Mouse (Mus musculus) embryonic fibroblast, embryonic 13.5 days (primary cell): ENCODE results near the gene Bfar. TPM values are rescaled to one million over a fixed set of nuclear protein-coding genes. Genes with fewer than 3 reads are reported as not detected.
"Not testable (repeated sequence)": the region's sequence is repeated elsewhere in the genome, so short reads cannot be mapped to it uniquely, and the experiment has no call there.

ENCODE experiments used
- H3K27ac ChIP-seq: 2 replicates; pipeline ENCODE4 v1.5.1; 2012; ENCODE audit warnings: low read length, control low read depth, inconsistent platforms; ENCODE audit not compliant: insufficient read depth
- H3K4me1 ChIP-seq: 2 replicates; pipeline ENCODE4 v1.6.1; 2011; ENCODE audit warnings: low read length; ENCODE audit not compliant: control insufficient read depth, insufficient read depth
- H3K4me3 ChIP-seq: 2 replicates; pipeline ENCODE4 v1.5.1; 2011; ENCODE audit warnings: mild to moderate bottlenecking, control low read depth, low read length; ENCODE audit not compliant: insufficient read depth
- CTCF ChIP-seq: IDR thresholded peaks from 2 replicates; pipeline ENCODE4 v1.5.1; 2011; ENCODE audit warnings: mild to moderate bottlenecking, control low read depth, low read length, moderate library complexity, borderline replicate concordance; ENCODE audit not compliant: insufficient read depth
- POLR2A ChIP-seq: IDR thresholded peaks from 2 replicates; pipeline ENCODE4 v1.6.1; 2011; ENCODE audit warnings: low read depth, mild to moderate bottlenecking, control low read depth, low read length, moderate library complexity
- polyA plus RNA-seq: library from polyadenylated mRNA; stranded (reverse); fragments of >200 nt; gene quantifications from 2 replicates; pipeline ENCODE4 v1.2.4, GENCODE M21; 2011; ENCODE audit warnings: low read depth; ENCODE audit not compliant: missing spikeins, insufficient read length

Bfar gene
- polyA plus RNA-seq, 1 experiment: 51.7 TPM

DNA sequence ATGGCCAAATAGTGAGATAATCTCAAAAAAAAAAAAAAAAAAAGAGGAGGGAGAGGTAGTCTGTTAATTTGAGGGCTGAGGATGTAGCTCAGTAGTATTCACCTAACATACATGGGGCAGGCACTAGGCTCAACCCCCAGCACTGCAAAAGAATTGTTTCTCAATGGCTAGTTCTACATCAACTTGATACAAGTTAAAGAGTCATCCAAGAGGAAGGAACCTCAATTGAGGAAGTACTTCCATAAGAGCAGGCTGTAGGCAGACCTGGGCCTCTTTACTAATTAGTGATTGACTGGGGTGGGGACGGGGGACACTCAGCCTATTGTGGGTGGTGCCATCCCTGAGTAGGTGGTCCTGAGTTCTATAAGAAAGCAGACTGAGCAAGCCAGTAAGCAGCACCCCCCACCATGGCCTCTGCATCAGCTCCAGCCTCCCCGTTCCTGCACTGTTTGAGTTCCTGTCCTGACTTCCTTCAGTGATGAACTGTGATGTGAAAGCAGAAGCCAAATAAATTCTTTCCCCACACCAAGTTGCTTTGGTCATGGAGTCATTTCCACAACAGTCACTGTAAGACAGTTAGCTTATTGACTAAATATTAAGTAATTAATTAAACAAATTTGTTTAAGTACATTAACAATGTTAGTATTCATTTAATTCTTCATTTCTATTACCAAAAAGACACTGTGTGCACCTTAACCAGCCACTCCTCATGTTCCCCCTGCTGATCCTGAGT, 45.3 kb downstream of the Bfar start:
- Histone ChIP-seq H3K4me3 (no peak overlapping the region), H3K4me1 (no peaks in the 10 kb centered on the region), H3K27ac (no peak overlapping the region)
- no peak for TF ChIP-seq CTCF
- no peak for TF ChIP-seq POLR2A

- H3K27ac ChIP-seq: no peak overlapping the region
- TF ChIP-seq CTCF: no peak
- no peak for TF ChIP-seq POLR2A
- no peaks in the 10 kb centered on the region for H3K4me1 ChIP-seq
- no peak overlapping the region for H3K4me3 ChIP-seq
These were observed 51.3 kb downstream of the Bfar start for GRCm38 (mm10) chr16:13722937-13723336.

GRCm38 (mm10) chr16:13727811-13728335, 56.2 kb downstream of the Bfar start:
- TF ChIP-seq CTCF: no peak
- no peak for TF ChIP-seq POLR2A
- Histone ChIP-seq H3K4me3 (no peak overlapping the region), H3K27ac (no peak overlapping the region), H3K4me1 (no peaks in the 10 kb centered on the region)

- Histone ChIP-seq H3K4me3 (no peak overlapping the region), H3K27ac (no peak overlapping the region), H3K4me1 (no peaks in the 10 kb centered on the region)
- TF ChIP-seq POLR2A (no peak), CTCF (no peak)
These were observed 57.8 kb downstream of the Bfar start for GRCm38 (mm10) chr16:13729428-13729827.

GRCm38 (mm10) chr16:13730285-13731255, 58.9 kb downstream of the Bfar start, which contains the start of gene Pla2g10:
TSS of gene Pla2g10 (minus strand) at chr16:13730983.
- TF ChIP-seq CTCF (no peak), POLR2A (no peak)
- Histone ChIP-seq H3K4me3 (no peak within 1 kb of the TSS), H3K4me1 (no peaks in the 10 kb centered on the region), H3K27ac (no peak within 1 kb of the TSS)

DNA sequence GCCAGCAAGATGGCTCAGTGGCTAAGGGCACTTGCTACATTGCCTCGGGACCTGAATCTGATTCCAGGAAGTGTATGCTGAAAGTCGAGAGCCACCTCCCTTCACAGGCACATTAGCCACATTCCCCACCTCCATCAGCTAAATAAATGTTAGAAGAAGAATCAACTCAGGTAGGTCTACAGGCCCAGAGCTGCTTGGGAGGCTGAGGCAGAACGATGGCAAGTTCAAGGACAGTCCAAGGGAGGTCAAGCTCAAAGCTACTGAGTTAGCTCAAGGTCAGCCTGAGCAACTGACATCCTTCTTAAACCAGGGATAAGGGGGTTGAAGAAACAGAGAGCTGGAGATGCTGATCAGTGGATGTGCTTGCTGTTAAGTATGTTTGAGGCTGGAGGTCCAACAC, 61.1 kb downstream of the Bfar start:
- no peaks in the 10 kb centered on the region for H3K4me1 ChIP-seq
- H3K27ac ChIP-seq: no peak overlapping the region
- TF ChIP-seq CTCF: no peak
- no peak for TF ChIP-seq POLR2A
- H3K4me3 ChIP-seq: no peak overlapping the region

- Histone ChIP-seq H3K4me3 (no peak overlapping the region), H3K27ac (no peak overlapping the region), H3K4me1 (no peaks in the 10 kb centered on the region)
- TF ChIP-seq CTCF (peak; percentile 53), POLR2A (no peak)
These were observed 62.0 kb downstream of the Bfar start for GRCm38 (mm10) chr16:13733518-13734137.

DNA sequence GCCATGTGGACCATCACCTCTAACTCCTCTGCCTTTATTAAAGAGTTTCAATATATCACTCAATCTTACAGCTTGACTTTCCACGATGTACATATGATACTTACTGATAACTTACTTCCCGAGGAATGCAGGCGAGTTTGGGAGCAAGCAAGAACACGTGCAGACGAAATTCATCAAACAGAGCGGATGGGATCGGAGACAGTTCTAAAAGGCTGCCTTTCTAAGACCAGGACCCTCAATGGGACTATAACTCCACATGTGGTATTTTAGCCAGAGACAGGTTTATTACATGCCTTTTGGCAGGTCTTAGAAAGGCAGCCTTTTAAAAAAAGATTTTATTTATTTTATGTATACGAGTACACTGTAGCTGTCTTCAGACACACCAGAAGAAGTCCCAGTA, 64.3 kb downstream of the Bfar start:
- Histone ChIP-seq H3K4me3 (no peak overlapping the region), H3K4me1 (no peaks in the 10 kb centered on the region), H3K27ac (no peak overlapping the region)
- TF ChIP-seq CTCF (no peak), POLR2A (no peak)

DNA sequence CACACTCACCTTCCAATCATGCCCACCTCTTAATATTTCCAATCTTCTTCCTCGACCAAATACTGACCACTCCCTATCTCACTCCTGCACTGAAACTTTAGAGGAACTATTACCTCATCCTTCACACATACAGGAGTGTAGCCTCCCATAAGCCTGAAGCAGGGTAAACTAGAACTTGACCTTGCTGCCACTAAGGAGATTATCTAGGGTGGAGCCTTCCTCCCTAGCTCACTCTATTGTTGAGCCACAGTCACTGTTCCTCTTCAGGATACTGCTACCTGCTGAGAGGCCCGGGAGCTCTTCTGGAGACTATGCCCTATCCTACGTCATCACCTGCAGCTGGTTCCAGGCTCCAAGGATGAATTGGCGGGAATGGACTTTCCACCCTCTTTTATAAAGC, 67.4 kb downstream of the Bfar start:
- H3K27ac ChIP-seq, H3K4me1 ChIP-seq, H3K4me3 ChIP-seq: not testable (repeated sequence)

- no peak overlapping the region for H3K4me3 ChIP-seq
- no peak overlapping the region for H3K27ac ChIP-seq
- TF ChIP-seq CTCF (no peak), POLR2A (no peak)
- no peaks in the 10 kb centered on the region for H3K4me1 ChIP-seq
These were observed 69.2 kb downstream of the Bfar start for GRCm38 (mm10) chr16:13740844-13741243.
